Mouse (Mus musculus): ENCODE data around the gene Col26a1. TPM values are rescaled to one million over a fixed set of nuclear protein-coding genes. Genes with fewer than 3 reads are reported as not detected.

The Col26a1 gene
- total RNA-seq, 2 experiments from 2014 or later = 3.5 to 4.7 TPM

GRCm38 (mm10) chr5:136697618-136698017 is 185.4 kb downstream of the Col26a1 start:
- DNase-seq (ENCODE audit: extremely low spot score in 1 of 2, low spot score in 1 of 2) = no peak

DNA sequence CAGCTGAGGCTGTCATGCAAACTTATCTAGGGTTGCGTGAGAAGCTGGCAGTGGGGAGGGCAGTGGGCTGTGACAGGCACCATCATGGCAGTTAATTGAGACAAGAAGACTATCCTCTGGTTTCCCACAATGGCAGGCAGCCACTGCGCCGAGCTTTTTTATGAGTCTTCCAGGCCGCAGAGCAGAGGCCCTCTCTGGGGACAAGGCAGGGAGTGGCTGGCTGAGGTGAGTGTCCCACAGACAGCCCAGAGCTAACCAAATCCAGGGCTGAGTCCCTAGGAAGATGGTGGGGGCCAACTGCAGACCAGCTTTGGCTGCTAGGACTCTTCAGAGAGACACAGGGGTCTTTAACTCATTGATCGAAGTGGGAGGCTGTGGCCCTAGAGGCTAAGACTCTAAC is 186.5 kb downstream of the Col26a1 start:
- no peak for DNase-seq (ENCODE audit: extremely low spot score in 1 of 2, low spot score in 1 of 2)

- DNase-seq (ENCODE audit: extremely low spot score in 1 of 2, low spot score in 1 of 2) = no peak
Observed at GRCm38 (mm10) chr5:136694976-136695375, 188.0 kb downstream of the Col26a1 start.

DNA sequence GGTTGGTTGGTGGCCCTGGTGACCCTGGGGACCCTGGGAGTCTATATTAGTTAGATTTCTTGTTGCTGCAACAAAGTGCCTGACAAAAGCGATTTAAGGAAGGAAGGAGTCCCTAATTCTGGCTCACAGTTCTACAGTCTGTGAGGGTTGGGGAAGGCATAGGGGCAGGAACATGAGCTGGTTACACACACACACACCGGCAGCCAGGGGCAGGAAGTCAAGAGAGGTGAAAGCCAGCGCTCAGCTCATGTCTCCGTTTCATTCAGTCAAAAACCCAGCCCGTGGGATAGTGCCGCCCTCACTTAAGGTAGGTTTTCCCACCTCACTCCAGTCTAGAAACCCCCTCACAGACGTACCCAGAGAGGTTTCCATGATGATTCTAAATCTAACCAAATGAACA is 189.6 kb downstream of the Col26a1 start:
- no peak for DNase-seq (ENCODE audit: extremely low spot score in 1 of 2, low spot score in 1 of 2)

DNA sequence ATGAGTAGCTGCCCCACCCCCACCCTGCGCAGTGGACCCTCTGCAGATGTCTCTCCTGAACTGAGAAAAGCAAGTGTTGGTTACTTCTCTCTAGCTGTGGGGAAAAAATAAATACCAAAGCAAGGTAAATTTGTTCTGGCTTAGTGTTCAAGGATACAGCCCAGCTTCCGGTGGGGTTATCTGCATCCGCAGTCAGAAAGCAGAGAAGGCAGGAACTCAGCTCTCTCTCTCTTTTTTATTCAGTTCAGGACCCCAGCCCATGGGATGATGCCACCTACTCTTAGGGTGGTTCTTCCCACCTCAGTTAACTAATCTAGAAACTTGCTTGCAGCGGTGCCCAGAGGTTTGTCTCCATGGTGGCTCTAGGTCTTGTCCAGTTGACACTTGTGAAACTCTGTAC is 190.2 kb downstream of the Col26a1 start, which contains the start of gene Myl10:
TSS of gene Myl10 (plus strand) at position 363 of the 400 bp plus-strand sequence.
- no peak for DNase-seq (ENCODE audit: extremely low spot score in 1 of 2, low spot score in 1 of 2)

Other genes with a start within 250 kb of the Col26a1 start
- gene Myl10, start 190.1 kb downstream of the Col26a1 start, total RNA-seq (2021) = not detected
- 10 to 100 TPM; 82.1 to 84.3 TPM for gene Ift22, start 24.9 kb upstream of the Col26a1 start, total RNA-seq (2021)
- 100 to 1,000 TPM; 226 to 262 TPM for gene Fis1, start 70.1 kb upstream of the Col26a1 start, total RNA-seq (2021)
- under 1 TPM; 0.15 to 0.26 TPM for gene Cldn15, start 83.4 kb upstream of the Col26a1 start, total RNA-seq (2021)
- 10 to 100 TPM; 35.0 to 39.8 TPM for gene Plod3, start 103.8 kb upstream of the Col26a1 start, total RNA-seq (2021)
- 10 to 100 TPM; 75.4 to 90.7 TPM for gene Znhit1, start 104.8 kb upstream of the Col26a1 start, total RNA-seq (2021)
- gene Vgf, start 143.2 kb upstream of the Col26a1 start, total RNA-seq (2021) = 100 to 1,000 TPM; 219 to 233 TPM
- 100 to 1,000 TPM; 262 to 327 TPM for gene Ap1s1, start 162.9 kb upstream of the Col26a1 start, total RNA-seq (2021)
- gene Serpine1, start 189.1 kb upstream of the Col26a1 start, total RNA-seq (2021) = under 1 TPM; 0.27 to 0.52 TPM
- gene Trim56, start 233.0 kb upstream of the Col26a1 start, total RNA-seq (2021) = 1 to 10 TPM; 4.8 to 5.4 TPM

Measured in layer of hippocampus, postnatal 25 days (tissue).